9 mouse cellular contexts compared by ENCODE assay signal in the genomic region with DNA sequence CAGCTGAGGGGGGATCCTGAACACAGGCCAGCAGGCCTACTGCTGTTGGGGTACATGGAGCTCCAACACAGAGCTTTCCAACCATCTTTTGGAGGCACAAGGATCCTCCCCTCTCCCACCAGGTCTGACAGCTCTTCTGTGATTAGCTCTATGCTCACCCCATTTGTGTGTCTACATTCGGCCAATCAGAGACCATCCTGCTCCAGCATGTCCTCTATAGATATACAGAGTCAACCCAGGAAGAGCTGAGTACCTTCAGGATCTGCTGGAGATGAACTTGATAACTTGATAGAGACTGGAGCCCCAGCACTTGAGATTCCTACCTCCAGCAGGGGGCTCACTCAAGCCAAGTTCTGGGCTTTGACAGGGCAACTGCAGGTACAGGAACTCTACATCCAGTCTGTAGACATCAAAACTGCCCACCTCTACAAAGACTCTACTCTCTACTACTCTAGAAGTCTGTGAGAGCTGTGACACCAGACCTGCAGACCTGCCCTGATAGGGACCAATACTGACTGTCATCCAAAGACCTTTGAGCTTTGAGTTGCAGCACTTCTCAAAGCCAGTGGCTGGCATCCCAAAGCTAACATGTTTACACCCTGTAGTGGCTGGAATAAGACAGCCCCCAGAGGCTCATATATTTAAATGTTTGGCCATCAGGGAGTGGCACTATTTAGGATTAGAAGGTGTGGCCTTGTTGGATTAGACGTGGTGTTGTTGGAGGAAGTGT. TPM values are rescaled to one million over a fixed set of nuclear protein-coding genes. Genes with fewer than 3 reads are reported as not detected.
DNase-seq lines count a peak whose midpoint lies in the region; ATAC-seq and TF ChIP-seq lines count a peak whose summit lies in the region.
"Had no signal": no experiment of that assay in that cellular context is flagged by ENCODE, and none has a peak within 500 bp of the region (broad histone marks: within the 10 kb centered on the region; RNA-seq: fewer than 3 reads in every experiment).

No protein-coding gene starts in this region.

- H3K4me3 ChIP-seq in ES-Bruce4 (ENCODE audit: low read depth, low read length) = no peak overlapping the region
- no peak overlapping the region for H3K4me3 ChIP-seq in liver, embryonic 12.5 days
- H3K4me3 ChIP-seq in embryonic facial prominence, embryonic 10.5 days = no peak overlapping the region
- H3K4me3 ChIP-seq: midbrain, embryonic 12.5 days had no signal

- peak; percentile 34 for DNase-seq in c-Kit-positive CD71-positive TER-119-positive erythroid progenitor cells, embryonic 14.5 days (ENCODE audit: low spot score)
- DNase-seq in splenic B cell, adult 2 months (ENCODE audit: low read depth, low spot score) = peak; percentile 69
- no peak for DNase-seq in right cerebral cortex, postnatal 14 days
- no peak for DNase-seq in embryonic facial prominence, embryonic 10.5 days (ENCODE audit: low spot score)
- DNase-seq in urinary bladder, adult 2 months (ENCODE audit: low spot score) = no peak

- peak; percentile 61 for ATAC-seq in liver, embryonic 12.5 days
- ATAC-seq: forebrain, embryonic 14.5 days had no signal

- H3K27ac ChIP-seq in ES-Bruce4 (ENCODE audit: insufficient read depth, low read length) = no peak overlapping the region
- peak overlapping the region; percentile 74 for H3K27ac ChIP-seq in liver, embryonic 12.5 days
- H3K27ac ChIP-seq in embryonic facial prominence, embryonic 10.5 days (replicated peaks) = no peak overlapping the region
- H3K27ac ChIP-seq: midbrain, embryonic 12.5 days had no signal

- no peak for TF ChIP-seq EP300 in ES-Bruce4 (IDR thresholded peaks at IDR 0.05; ENCODE audit: insufficient read depth, low read depth, low read length)

- H3K4me1 ChIP-seq in ES-Bruce4 (ENCODE audit: control insufficient read depth, insufficient read depth, low read length) = peaks cover 4% of the 10 kb centered on the region
- H3K4me1 ChIP-seq in liver, embryonic 12.5 days = peaks cover 78% of the 10 kb centered on the region
- peaks cover 21% of the 10 kb centered on the region for H3K4me1 ChIP-seq in embryonic facial prominence, embryonic 10.5 days

- 67% methylated on average over 2 of the region's 2 CpGs for WGBS in liver, embryonic 12.5 days (ENCODE audit: insufficient replicate concordance)
- WGBS in embryonic facial prominence, embryonic 10.5 days = 89% methylated on average over 2 of the region's 2 CpGs

- TF ChIP-seq CTCF in ES-Bruce4 (IDR thresholded peaks at IDR 0.05; ENCODE audit: low read depth, low read length) = peak; percentile 27

- H3K9me3 ChIP-seq in ES-Bruce4 (replicated peaks; ENCODE audit: control insufficient read depth, insufficient read depth, low read length, poor library complexity, severe bottlenecking) = no peaks in the 10 kb centered on the region
- no peaks in the 10 kb centered on the region for H3K9me3 ChIP-seq in liver, embryonic 12.5 days (replicated peaks)
- H3K9me3 ChIP-seq in embryonic facial prominence, embryonic 10.5 days = no peaks in the 10 kb centered on the region
- H3K9me3 ChIP-seq: midbrain, embryonic 12.5 days had no signal

- no peak overlapping the region for H3K9ac ChIP-seq in ES-Bruce4 (ENCODE audit: low read depth, poor library complexity, severe bottlenecking)
- H3K9ac ChIP-seq in liver, embryonic 12.5 days = no peak overlapping the region
- H3K9ac ChIP-seq: midbrain, embryonic 12.5 days had no signal

- H3K27me3 ChIP-seq in ES-Bruce4 (ENCODE audit: control insufficient read depth, insufficient read depth, low read length, poor library complexity, severe bottlenecking) = no peaks in the 10 kb centered on the region
- H3K27me3 ChIP-seq in liver, embryonic 12.5 days (replicated peaks) = no peaks in the 10 kb centered on the region
- H3K27me3 ChIP-seq in splenic B cell, adult 2 months (ENCODE audit: control insufficient read depth, insufficient read depth, low read length, poor library complexity, severe bottlenecking) = no peaks in the 10 kb centered on the region
- H3K27me3 ChIP-seq in embryonic facial prominence, embryonic 10.5 days (replicated peaks; ENCODE audit: low read depth, poor library complexity, severe bottlenecking) = no peaks in the 10 kb centered on the region
- H3K27me3 ChIP-seq: midbrain, embryonic 12.5 days had no signal

- H3K36me3 ChIP-seq in ES-Bruce4 (ENCODE audit: control insufficient read depth, insufficient read depth, low read length, poor library complexity, severe bottlenecking) = no peaks in the 10 kb centered on the region
- peaks cover 71% of the 10 kb centered on the region for H3K36me3 ChIP-seq in liver, embryonic 12.5 days
- H3K36me3 ChIP-seq in splenic B cell, adult 2 months (ENCODE audit: control insufficient read depth, insufficient read depth, low read length, poor library complexity, severe bottlenecking) = no peaks in the 10 kb centered on the region
- H3K36me3 ChIP-seq in embryonic facial prominence, embryonic 10.5 days (replicated peaks) = no peaks in the 10 kb centered on the region
- H3K36me3 ChIP-seq: midbrain, embryonic 12.5 days had no signal

- TF ChIP-seq POLR2A in ES-Bruce4 (IDR thresholded peaks at IDR 0.05; ENCODE audit: insufficient read depth, low read length) = no peak

- no peak overlapping the region for H3K4me2 ChIP-seq in liver, embryonic 12.5 days
- H3K4me2 ChIP-seq: midbrain, embryonic 12.5 days had no signal

RNA-seq across cellular contexts. Expression of a gene that starts 11.1 kb away (rescaled TPM):
- 36.3 and 46.8 TPM in 2 replicates for polyA plus RNA-seq in ES-Bruce4 (2011; ENCODE audit: insufficient read depth, insufficient read length, low read depth, missing spikeins)
- polyA plus RNA-seq in liver, embryonic 12.5 days (2016; fragmentation: Nextera tagmentation; extraction: Ambion mirVana) = 54.0 and 55.6 TPM in 2 replicates
- 15.8 and 17.3 TPM in 2 replicates for polyA plus RNA-seq in embryonic facial prominence, embryonic 10.5 days (2016; fragmentation: Nextera tagmentation; extraction: Ambion mirVana)
- polyA plus RNA-seq in urinary bladder, adult 2 months (2012; rRNA removed) = 1.3 and 2.8 TPM in 2 replicates

RNA-seq across cellular contexts. Expression of a gene that starts 50.9 kb away (rescaled TPM):
- polyA plus RNA-seq in ES-Bruce4 (2011; ENCODE audit: insufficient read depth, insufficient read length, low read depth, missing spikeins) = 6.1 and 7.1 TPM in 2 replicates
- polyA plus RNA-seq in liver, embryonic 12.5 days (2016; fragmentation: Nextera tagmentation; extraction: Ambion mirVana) = 6.0 and 7.5 TPM in 2 replicates
- polyA plus RNA-seq in embryonic facial prominence, embryonic 10.5 days (2016; fragmentation: Nextera tagmentation; extraction: Ambion mirVana) = 8.6 and 9.8 TPM in 2 replicates
- polyA plus RNA-seq in urinary bladder, adult 2 months (2012; rRNA removed) = 24.2 and 26.6 TPM in 2 replicates

Comparison
In these comparisons a context has a peak if more than half of its experiments do, and no peak if none do; other contexts are left out.
1. DNase-seq: peak in c-Kit-positive CD71-positive TER-119-positive erythroid progenitor cells, embryonic 14.5 days (single experiment) and splenic B cell, adult 2 months (single experiment); none in right cerebral cortex, postnatal 14 days (single experiment), embryonic facial prominence, embryonic 10.5 days (single experiment) and urinary bladder, adult 2 months (single experiment).